Mouse (Mus musculus): Measurements from ENCODE around the gene Fars2.
"Not testable (repeated sequence)": the region's sequence is repeated elsewhere in the genome, so short reads cannot be mapped to it uniquely, and the experiment has no call there.

Gene Fars2

DNA sequence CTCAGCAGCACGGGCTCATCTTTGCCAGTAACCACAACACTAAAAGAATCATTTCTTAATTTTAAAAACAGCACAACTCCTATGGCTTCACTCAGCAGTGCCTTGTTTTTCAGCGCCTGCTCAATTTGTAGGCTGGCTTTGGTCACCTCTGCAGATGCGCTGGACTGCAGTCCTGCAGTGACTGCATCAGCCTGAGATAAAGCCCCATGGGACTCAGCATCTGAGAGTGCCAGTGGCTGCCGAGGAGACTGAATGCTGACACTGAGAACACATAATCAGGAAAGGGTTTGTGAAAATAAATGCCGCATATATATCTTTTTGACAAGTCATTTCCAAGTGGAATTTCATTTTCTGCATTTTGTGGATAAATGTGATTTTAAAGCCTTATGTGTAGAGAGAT lies 268.9 kb downstream of the Fars2 start:
- DNase-seq: no peak

DNA sequence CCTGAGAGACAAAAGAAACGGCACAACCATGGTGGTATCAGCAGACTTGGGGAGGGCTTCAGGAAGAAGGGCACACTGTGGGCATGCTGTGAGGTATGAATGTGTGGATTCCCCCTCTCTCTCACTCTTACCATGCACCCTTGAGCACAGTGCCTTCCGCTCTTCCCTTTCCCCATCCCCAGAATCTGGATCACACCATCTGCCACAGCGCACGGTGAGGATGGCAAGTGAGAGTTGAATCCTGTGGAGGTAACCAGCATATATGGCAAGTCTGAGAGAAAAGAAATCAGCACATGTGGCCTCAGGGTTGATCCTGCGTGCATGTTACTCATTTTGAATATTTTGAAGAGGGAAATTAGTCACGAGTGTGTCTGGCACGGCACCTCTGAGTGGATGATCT lies 274.7 kb downstream of the Fars2 start:
- no peak for DNase-seq

DNA sequence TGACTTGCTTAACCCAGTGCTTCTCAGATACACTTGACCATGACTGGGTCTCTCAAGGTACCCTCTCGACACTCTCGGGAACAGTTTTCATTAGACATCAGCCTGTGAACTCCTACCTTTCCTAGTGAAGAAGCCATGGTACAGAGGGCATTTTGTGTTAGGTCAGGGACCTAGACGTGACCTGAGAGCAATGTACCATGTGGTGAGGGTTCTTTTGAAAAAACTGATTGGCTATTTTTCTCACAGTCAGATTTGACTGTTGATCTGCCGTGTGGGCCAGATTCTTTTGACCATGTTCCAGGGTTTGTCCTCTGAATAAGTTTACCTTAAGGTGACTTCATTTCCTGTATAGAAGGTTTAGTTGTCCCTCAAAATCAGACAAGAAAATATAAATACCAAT lies 275.5 kb downstream of the Fars2 start:
- DNase-seq: no peak

DNA sequence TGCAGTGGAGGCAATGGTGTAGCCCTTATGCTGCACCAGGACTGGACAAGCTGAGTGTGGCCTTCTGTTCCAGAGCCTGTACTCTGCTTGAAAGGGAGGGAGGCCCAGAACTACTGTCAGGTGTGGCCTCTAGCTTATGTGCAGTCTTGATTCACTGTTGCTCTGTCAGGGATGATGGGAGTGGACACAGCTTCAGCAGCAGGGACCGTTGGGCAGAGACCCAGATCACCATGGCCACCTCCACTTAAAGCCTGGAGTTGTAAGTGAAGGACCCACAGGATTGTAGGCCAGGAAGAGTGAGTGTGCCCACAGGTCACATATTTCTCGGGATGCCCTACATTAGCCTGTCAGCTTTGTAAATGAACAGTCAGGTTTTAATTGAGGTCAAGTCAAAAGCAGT lies 283.8 kb downstream of the Fars2 start:
- no peak for DNase-seq

DNA sequence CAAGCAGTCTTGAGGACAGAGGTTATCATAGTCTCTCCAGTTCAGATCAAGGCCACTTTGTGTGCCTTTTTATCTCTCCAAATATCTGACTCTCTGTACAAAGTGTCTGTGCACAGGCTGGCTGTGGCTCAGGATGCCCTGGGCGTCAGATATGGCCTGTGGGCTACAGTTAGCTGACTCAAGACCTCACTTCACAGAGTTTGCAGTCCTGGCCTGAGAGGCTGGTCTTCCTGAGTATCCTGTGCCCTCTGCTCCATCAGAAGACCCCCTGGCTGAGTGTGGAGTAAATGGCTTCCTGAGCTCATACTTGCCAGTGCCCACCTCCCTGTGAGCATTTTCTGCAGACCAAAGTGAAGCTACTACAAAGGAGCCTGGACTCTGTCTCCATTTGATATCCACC lies 296.1 kb downstream of the Fars2 start:
- DNase-seq: no peak

DNA sequence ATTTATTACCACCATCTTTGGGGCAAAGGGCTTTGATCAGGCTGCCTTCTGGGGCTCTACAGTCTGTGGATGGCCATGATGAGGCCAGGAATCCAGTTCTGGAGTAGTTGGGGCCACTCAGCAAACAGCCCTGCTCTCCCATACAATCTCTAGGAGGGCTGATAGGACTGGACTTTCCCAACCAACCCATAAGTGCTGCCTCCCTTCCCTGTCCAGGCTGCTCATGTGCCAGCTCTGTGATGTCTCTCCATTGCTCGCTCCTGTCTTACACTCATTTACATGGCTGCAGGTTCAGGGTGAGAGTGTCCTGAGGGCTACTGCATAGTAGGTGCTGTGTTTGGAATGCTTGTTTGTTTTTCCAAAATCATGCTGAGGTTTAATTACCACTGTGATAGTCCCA lies 298.0 kb downstream of the Fars2 start:
- no peak for DNase-seq

DNA sequence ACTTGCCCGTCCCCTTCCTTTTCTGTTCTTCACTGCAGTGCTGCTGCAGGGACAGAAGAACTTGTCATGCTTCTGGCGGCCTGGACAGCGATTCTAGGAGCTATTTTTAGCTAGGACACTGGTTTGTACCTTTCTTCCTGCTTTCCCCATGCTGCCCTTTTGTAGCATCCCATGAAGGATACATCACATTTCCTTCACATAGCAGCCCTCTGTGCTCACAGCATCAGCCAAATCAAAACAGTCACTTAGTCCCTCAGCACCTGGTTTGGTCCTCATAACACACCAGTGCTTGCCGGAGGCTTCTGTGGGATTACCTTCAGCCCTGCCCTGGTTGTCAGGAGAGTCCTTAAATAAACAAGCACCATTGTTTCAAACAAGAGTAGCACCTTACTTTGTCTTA lies 299.3 kb downstream of the Fars2 start:
- no peak for DNase-seq

DNA sequence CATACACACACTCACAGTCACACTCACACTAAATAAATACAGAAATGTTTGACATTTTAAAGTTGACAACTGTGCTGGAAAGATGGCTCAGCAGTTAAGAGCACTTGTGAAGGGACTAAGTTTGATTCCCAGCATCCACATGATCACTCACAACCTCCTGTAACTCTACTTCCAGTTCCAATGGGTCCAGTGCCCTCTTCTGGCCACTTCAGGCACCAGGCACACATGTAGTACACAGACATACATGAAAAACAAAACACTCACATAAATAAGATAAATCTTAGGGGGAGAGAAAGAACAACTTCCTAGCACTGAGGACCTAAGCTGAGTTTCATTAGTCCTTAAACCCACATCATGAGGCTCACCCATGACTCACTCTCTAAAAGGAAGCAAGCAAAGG lies 302.1 kb downstream of the Fars2 start:
- no peak for DNase-seq

DNA sequence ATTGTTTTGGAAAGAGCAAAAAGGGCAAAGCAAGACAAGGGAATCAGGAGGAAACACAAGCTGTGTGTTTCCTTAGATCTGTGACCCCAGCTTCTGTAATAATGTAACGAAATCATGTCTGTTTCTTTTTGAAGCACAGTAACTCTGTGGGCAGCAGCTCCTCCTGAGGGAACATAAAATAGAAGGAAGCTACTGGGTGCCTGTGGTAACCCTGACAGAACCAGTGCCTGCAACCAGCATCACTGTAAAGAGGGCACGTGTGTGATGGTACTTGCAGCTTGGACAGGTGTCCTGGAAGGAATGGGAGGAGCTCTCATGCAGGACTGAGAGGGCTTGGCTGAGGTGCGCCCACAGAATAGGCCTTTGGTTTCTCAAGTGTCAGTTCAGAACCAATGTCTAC lies 305.2 kb downstream of the Fars2 start:
- no peak for DNase-seq

DNA sequence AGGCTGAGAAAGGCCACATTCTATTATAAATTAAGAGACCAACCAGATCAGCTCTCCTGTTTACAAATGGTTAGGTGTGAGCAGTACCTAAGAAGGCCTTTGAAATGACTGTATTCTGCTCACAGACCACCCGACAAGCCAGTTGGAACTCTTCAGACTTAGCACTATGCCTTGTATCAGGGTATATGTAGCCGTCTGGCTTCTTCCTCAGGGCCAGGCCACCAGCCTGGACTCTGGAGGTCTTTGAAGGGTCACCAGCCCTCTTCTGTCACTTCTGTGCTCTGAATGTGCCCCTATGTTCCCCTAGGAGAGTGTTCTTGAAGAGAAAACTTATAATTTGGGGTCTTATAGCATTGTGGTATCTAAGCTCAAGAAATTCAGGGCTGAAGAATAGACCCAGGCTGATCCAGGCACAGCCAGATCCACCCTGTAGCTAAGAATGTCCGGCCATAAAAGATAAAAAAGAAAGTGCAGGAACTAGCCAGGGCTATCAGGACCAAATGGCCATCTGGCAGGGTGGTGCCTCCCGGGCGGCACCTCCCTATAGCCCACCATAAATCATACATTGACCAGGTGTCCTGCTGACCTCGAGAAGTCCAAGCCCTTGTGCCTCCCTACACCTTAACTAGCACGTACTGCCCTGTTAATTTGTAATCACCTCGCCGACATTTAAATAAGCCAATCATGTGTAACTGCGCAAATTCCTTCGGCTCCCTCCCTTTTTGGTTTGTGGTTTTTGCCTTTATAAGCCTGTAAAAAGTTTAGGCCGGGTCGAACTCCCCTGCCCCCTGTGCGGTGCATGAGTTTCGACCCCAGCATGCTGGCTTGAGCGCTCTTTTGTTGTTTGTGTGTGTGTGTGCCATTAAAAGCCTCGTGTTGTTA lies 308.9 kb downstream of the Fars2 start:
- peak; percentile 39 to 67 for DNase-seq

DNA sequence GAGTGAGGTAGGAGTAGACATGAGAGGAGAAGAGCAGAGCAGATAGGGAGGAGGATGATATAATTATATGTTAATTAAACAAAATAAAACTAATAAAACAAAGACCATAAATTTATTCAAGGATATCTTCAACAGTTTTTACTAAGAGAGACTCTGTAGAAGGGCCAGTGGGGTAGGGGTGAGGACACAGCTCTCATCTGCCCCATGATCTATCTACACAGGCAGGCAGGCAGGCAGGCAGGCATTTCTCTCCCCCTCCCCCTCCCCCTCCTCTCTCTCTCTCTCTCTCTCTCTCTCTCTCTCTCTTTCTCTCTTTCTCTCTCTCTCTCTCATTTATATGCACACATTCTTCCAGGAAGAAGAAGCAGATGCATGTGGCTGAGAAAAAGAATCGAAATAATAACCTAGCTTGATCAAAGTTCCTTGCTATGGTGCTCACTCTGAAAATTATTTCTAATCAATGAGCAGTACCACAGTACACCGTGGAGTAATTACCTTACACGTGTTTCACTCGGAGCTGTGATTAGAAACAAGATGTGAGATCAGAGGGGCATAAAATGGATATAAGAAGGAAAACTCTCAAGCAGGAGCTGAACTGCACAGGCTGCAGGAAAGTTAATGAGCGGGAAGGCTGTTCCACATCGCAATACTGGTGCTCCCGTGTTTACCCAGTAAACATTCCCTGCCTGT lies 312.4 kb downstream of the Fars2 start:
- no peak for DNase-seq

DNA sequence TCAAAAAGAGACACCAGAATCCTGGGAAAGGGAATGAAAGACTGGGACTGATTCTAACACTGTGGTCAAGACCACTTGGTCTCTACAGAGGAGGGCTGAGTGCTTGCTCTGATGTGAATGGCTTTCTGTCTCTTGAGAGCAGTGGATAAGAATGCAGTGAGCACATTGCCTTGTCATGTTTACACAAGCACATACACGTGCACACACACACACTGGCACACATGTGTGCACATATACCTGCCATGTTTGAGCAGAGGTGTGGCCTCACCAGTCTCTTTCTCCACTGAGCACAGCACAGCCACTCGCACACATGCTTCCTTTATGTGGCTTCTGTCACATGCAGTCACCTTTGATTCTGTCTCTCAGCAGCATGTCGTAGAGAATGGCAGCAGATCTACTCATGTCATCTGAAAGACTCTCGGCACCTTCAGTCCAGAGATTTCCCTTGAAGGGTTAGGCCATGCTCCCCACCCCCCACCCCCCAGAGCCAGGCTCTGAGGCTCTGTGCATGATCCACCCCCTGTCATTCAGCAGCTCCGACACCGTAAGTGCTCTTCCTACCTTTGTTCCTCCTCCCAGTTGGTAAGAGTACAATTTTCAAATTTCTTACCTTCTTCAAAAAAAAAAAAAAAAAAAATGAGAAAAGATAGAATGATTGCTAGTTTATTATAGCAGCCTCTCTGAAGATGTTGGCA lies 313.4 kb downstream of the Fars2 start:
- no peak for DNase-seq

DNA sequence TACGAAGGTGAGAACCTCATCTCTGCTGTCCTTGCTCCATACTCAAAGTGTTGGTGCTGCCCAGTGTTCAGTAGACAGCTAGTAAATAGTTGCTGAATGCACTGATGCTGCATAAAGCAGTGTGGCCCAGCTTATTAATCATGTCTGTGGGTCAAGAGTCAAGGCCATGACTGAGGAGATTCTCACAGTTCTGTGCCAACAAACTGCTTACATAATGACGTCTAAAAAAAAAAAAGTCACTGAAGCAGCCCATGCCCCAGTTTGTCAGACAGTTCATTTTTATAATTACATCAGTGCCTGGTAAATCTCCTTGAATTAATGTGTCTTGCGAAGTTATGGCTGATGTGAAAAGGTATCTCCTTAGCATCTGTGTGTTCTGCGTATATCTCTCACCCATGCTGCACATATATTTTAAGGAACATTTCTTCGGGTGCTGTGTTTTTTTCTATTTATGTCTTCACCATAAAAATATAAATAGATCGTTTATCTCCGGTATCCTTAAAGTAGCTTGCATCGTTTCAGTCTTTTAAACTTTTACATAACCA lies 314.8 kb downstream of the Fars2 start:
- no peak for DNase-seq

DNA sequence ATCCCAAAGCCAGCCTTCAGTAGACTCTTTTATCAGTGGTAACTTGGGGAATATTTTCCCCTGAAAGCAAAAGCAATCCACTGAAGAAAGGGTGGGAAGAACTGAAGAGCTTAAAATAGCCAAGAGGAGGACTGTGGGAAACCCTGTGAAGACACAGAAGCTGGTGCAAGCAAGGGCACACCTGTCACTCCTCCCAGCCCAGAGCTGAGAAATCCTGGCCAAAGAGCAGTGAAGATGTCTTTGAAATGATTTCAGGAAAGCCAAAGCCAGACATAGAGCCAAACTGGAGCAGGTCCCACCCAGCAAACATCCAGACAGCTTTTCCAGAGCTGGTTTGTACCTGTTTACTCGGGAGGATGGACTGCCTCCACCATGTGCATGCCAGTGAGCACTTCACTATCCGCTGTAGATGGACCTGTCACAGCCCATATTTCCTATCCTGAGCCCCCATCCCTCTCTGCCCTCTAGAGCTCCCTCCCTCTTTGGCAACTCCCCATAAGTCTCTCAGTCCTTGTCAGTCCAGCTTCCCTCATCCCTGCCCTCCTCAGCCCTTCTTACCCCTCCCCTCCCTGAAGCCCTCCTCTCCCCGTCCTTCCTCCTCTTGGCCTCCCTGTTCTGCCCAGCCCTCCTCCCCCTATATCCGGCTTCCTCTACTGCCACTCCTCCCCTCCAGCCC lies 327.7 kb downstream of the Fars2 start:
- no peak for DNase-seq

DNA sequence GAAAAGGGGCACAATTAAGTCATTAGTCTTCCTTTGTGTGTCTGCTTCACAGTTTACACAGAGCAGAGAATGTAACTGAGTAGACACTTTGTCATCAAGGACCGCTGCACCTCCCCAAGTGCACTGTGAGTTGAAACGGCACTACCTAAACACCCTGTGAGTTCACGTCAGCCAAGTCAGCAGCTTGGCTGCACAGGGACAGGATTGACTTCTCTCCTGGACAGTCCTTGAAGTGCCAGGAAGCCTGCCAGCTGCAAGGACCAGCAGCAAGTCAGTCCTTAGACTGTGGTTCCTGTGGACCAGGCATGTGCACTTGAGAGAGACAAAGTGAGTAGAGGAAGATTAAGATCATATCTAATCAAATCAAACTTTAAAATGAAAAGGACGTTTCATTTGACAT lies 330.7 kb downstream of the Fars2 start:
- DNase-seq: no peak

DNA sequence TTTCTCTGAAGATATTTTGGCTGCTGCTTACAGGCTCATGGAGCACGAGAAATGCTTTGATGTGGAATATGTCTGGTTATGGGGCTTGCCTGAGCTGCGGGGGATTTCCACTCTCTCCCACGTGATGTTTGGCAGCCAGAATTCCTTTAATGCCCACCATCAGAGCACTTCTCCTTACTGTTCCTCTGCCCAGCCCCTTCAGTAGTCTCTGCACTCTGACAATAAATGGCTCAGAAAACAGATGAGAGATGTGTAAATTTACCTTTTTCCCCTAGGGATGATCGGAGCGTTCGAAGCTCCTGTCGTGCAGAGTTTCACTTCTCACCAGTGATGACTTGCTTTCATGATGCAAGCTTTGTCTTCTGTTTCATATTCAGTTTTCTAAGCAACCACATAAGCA lies 331.4 kb downstream of the Fars2 start:
- DNase-seq: no peak

DNA sequence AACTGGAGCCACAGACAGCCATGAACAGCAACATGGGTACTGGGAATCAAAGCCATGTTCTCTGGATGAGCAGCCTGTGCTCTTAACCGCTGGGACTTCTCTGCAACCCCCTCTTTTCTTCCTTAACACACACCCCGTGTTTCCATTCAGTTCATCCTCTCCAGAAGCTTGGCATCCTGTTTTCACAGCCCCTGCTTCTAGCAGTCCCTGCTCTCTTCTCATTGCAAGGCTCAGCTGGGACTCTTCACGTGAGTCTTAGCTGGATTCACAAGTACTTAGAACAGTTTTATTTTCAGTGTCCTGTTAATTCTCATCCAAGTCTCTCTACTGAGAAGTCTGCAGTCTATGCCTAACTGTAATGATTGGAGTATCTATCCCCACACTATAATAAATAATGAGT lies 334.2 kb downstream of the Fars2 start:
- no peak for DNase-seq

DNA sequence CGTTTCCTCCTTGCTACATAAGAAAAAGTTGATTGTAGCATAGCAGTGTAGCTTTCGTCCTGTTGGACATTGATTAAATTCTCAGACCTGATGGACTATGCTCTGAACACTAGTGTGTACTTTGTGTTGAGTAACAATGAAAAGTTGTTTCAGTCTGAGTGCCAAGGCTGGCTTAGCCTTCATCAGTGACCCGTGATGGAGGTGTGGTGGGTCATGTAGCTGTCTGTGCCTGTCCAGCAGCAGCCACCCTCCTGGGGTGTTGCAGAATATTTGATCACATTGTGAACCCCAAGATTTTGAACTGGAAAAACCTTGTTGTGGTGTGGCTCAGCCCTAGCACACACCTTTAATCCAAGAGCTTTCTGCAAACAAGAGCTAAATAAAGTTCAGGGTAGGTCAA lies 343.3 kb downstream of the Fars2 start:
- peak in 1 of 2 experiments; percentile 25 for DNase-seq

DNA sequence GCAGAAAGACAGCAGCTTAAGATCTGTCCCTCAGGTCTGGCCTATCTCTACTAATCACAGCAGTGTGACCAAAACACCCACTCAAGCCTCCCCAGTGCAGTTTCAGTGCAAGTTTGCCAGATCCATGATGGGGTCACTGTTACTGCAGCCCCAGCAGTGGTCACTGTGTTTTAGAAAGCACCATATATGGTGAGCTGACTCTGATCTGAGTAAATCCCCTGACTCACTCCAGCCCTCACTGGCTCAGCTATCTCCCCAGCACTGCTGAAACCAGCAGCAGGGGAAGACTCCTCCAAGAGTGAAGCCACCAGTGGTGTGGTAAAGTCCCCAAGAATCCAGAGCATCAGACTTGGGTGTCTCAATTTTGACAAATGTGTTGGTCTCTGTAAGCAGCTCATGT lies 346.5 kb downstream of the Fars2 start:
- no peak for DNase-seq

DNA sequence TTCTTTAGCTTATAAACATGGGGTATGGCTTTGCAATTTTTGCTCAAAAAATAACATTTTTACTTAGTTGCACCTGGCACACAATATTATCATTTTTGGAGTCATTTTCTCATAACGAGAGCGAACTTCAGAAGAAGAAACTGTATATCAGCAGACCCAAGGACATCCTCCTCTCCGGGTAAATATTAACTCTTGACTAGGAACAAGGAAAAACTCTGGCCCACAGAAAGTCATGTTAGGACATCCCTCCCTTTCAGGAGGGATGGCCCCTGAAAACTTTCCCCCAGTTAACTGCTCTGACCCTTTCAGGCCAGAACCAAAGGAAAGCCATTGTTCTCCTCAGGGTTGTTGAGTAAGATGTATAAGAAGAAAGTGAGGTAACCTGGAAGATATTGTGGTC lies 348.9 kb downstream of the Fars2 start:
- not testable (repeated sequence) for DNase-seq

DNA sequence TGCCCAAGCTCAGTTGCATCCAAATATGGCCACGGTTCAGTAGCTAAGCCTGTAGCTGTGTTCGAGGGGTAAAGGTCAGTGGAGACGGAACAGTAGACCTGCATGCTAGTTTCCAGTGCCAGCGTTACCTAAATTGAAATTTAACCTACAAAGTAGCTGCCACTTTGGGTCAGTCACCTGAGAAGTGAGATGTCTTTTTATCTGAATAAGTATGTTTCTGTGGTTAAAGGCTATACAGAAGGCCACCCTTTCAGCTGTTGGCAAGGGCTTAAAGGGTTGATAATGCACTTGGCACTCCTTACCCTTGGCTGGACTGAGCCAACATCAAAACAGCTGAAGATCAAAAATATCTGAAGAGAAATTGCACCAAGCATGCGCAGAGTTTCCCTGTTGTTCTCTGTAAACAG lies 349.3 kb downstream of the Fars2 start:
- no peak for DNase-seq

DNA sequence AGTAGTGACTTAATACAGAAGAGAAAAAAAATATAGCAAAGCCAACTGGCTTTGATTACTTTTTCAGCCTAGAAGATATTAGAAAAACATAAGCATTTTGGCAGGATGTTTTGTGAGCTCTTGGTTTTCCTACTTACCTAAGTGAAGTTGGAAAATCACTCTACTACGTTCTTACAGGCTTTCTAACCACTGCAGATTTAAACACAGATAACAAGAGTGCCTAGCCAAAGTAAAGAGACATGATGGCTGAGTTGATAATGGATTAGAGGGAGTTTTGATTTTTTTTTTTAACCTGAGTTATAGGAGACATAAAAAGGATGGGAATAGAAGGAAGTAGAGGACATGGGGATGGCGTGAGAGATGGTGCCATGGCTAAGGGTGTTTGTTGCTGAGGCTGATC lies 350.6 kb downstream of the Fars2 start:
- DNase-seq: no peak

DNA sequence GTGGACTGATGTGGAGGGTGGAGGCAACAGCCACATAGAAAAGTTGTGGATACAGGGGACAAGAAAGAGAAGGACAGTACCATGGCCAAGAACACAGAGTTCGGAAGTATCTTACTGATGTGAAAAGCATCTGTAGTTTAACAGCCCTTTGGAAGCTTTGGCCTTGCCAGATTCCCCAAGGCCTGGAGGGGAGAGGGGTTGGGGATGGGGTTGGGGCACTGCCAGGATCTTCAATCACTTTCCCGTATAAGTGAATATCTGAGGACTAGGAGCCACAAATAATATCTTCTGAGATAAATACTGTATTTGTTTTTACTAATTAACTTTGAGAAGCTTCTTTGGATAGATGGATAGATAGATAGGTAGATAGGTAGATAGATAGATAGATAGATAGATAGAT lies 351.8 kb downstream of the Fars2 start:
- DNase-seq: no peak

Measured in kidney, postnatal 4 days (tissue).